Mouse (Mus musculus) kidney, adult 9 months (tissue): Measurements from ENCODE around the gene Rps18.

Experiments used
- DNase-seq: peaks from one replicate; pipeline ENCODE4 v3.0.0; 2022

Gene Rps18

DNA sequence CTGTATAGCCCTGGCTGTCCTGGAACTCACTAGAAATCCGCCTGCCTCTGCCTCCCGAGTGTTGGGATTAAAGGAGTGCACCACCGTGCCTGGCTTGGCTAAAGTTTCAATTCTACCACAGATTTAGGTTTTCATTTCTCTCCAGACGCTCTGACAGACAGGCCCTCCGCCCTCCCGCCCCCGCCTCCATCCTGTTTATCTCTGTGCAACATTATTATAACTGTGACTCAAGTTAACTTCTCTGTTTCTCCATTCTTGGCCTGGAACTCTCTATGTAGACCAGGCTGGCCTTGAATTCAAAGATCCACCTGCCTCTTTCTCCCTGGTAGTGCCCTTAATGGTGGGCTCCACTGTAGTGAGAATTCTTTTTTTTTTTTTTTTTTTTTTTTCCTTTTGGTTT, 53.3 kb downstream of the Rps18 start:
- DNase-seq, result no peak

DNA sequence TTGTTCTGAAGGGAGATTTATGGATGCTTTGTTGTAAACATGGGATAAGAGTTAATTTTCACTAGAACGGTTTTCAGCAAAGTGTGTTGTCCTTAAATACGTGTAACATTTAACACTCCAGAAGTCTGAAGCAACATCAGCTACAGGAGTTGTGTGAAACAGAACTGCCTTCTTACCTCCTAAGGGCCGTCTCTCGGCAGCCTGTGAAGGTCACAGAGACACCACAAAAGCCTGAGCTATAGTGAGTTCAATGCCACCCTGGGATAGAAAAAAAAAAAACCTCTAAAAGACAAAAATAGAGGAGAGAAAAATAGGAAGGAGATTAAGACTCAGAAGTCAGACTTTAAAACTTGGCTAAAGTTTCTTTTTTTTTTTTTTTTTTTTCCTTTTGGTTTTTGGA, 53.7 kb downstream of the Rps18 start:
- DNase-seq, result no peak
